Mouse (Mus musculus): Measurements from ENCODE around the gene Hist1h4a. TPM values are rescaled to one million over a fixed set of nuclear protein-coding genes. Genes with fewer than 3 reads are reported as not detected.
"Not testable (repeated sequence)": the region's sequence is repeated elsewhere in the genome, so short reads cannot be mapped to it uniquely, and the experiment has no call there.

Hist1h4a gene
- polyA plus RNA-seq, 1 experiment from 2014 or later = not detected

DNA sequence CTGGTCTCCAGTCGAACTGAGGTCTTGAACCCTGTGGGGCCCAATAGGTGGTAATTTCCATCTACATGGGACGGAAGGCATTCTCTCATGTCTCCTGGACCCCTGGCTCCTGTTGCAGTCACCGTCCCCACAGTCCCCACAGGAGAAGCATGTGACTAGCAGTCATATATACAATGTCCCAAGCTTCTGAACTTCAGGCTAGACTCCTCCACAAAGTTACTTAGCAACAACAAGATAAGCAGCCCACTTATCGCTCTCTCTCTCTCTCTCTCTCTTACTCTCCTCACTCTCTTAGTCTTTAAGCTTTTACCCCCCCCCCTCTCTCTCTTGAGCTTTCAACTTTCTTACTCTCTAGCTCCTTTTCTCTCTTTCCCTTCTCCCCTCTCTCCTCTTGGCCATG lies 36.8 kb downstream of the Hist1h4a start:
- H3K4me1 ChIP-seq (ENCODE audit: control insufficient read depth, insufficient read depth, low read length) = no peaks in the 10 kb centered on the region
- WGBS = 84% methylated on average over 4 of the region's 4 CpGs
- no peak overlapping the region for H3K4me2 ChIP-seq (ENCODE audit: low read depth, low read length)
- DNase-seq (ENCODE audit: low spot score) = no peak
- no peaks in the 10 kb centered on the region for H3K27me3 ChIP-seq (ENCODE audit: control insufficient read depth, insufficient read depth, low read length)
- H3K9ac ChIP-seq (replicated peaks; ENCODE audit: low read length) = no peak overlapping the region
- H3K27ac ChIP-seq (replicated peaks; ENCODE audit: low read depth, low read length) = no peak overlapping the region
- no peak overlapping the region for H3K4me3 ChIP-seq (ENCODE audit: low read depth, low read length)
- no peaks in the 10 kb centered on the region for H3K9me3 ChIP-seq (replicated peaks; ENCODE audit: control insufficient read depth, low read length)
- no peaks in the 10 kb centered on the region for H3K36me3 ChIP-seq (replicated peaks; ENCODE audit: control insufficient read depth, insufficient read depth, low read depth, low read length)
- no peak for ATAC-seq (replicated peaks; ENCODE audit: insufficient number of reproducible peaks, low FRiP score, low TSS enrichment, low read depth)

DNA sequence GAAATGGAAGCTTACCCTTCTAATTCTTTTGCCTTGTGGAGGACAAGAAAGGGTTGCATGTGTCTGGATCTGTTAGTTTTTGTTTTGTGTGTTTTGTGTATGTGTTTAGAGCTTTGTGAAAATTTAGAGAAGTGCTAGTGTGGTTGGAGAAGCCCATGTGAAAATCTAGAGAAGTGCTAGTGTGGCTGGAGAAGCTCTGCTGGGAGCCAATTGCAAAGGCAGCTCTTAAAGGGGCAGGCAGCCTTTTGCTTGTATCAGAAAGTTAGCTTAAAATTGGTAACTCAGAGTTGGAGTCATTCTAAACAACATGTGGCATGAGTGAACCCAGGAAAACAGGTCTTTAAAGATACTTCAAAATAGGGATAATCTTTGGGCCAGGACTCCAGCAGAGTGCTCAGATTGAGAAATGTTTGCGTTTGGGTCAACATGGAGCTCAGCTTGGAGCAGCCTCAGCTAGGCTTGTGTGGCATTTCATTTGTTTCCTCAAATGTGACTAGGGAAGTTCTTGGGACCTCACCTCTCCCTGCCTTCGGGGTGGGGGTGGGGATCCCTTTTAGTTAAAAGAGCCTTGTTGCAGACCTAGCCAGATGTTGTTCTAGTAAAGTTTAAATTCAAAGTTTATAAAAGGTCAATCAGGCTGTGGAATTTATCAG lies 43.3 kb downstream of the Hist1h4a start:
- H3K9ac ChIP-seq (replicated peaks; ENCODE audit: low read length); H3K27ac ChIP-seq (replicated peaks; ENCODE audit: low read depth, low read length); H3K4me1 ChIP-seq (ENCODE audit: control insufficient read depth, insufficient read depth, low read length); H3K4me2 ChIP-seq (ENCODE audit: low read depth, low read length); H3K36me3 ChIP-seq (replicated peaks; ENCODE audit: control insufficient read depth, insufficient read depth, low read depth, low read length); H3K9me3 ChIP-seq (replicated peaks; ENCODE audit: control insufficient read depth, low read length); H3K4me3 ChIP-seq (ENCODE audit: low read depth, low read length); H3K27me3 ChIP-seq (ENCODE audit: control insufficient read depth, insufficient read depth, low read length); ATAC-seq (replicated peaks; ENCODE audit: insufficient number of reproducible peaks, low FRiP score, low TSS enrichment, low read depth); DNase-seq (ENCODE audit: low spot score): not testable (repeated sequence)
- WGBS = 8% methylated on average over 2 of the region's 2 CpGs

GRCm38 (mm10) chr13:23717176-23717575 lies 43.9 kb downstream of the Hist1h4a start:
- no peak overlapping the region for H3K4me2 ChIP-seq (ENCODE audit: low read depth, low read length)
- no peaks in the 10 kb centered on the region for H3K36me3 ChIP-seq (replicated peaks; ENCODE audit: control insufficient read depth, insufficient read depth, low read depth, low read length)
- ATAC-seq (replicated peaks; ENCODE audit: insufficient number of reproducible peaks, low FRiP score, low TSS enrichment, low read depth) (no peak), DNase-seq (ENCODE audit: low spot score) (no peak)
- H3K9me3 ChIP-seq (replicated peaks; ENCODE audit: control insufficient read depth, low read length) = no peaks in the 10 kb centered on the region
- H3K27me3 ChIP-seq (ENCODE audit: control insufficient read depth, insufficient read depth, low read length) = no peaks in the 10 kb centered on the region
- no peaks in the 10 kb centered on the region for H3K4me1 ChIP-seq (ENCODE audit: control insufficient read depth, insufficient read depth, low read length)
- WGBS = 57% methylated on average over 11 of the region's 11 CpGs
- no peak overlapping the region for H3K9ac ChIP-seq (replicated peaks; ENCODE audit: low read length)
- H3K4me3 ChIP-seq (ENCODE audit: low read depth, low read length) = no peak overlapping the region
- no peak overlapping the region for H3K27ac ChIP-seq (replicated peaks; ENCODE audit: low read depth, low read length)

DNA sequence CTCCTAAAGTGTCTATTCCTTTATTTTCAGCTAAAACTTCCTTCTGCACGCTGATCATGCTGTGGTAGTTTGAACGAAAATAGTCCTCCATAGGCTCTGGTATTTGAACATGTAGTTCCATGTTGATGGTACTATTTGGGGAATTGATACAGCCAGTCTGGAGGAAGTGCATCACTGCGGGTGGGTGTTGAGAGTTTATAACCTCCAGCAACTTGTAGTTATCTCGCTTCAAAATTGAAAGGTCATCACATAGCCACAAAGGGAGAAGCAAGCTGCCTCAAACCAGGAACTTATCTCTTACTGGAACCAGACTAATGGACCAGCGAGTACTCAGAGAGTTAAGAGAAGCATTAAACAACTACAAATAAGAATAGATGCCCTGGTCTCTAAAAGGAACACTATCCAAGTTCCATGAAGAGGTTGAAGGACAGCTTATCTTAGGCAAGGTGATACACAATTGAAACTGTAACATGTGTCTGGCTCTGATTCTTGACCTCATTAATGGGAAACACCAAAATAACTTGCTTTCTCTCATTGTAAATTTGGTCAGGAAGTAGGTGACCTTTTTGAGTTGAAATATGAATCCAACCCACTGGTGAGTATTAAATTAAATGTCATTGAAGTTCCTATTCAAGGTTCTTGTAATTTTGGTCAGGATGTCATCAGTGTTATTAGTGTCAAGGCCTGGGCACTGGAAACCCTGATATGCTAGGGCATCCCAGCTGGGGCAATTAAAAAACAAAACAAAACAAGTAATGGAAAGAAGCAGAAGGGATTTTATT lies 44.6 kb downstream of the Hist1h4a start:
- WGBS = 85% methylated on average over 5 of the region's 5 CpGs
- H3K27me3 ChIP-seq (ENCODE audit: control insufficient read depth, insufficient read depth, low read length) = no peaks in the 10 kb centered on the region
- H3K9ac ChIP-seq (replicated peaks; ENCODE audit: low read length) = no peak overlapping the region
- DNase-seq (ENCODE audit: low spot score) (no peak), ATAC-seq (replicated peaks; ENCODE audit: insufficient number of reproducible peaks, low FRiP score, low TSS enrichment, low read depth) (no peak)
- no peak overlapping the region for H3K4me2 ChIP-seq (ENCODE audit: low read depth, low read length)
- H3K4me1 ChIP-seq (ENCODE audit: control insufficient read depth, insufficient read depth, low read length) = no peaks in the 10 kb centered on the region
- H3K36me3 ChIP-seq (replicated peaks; ENCODE audit: control insufficient read depth, insufficient read depth, low read depth, low read length) = no peaks in the 10 kb centered on the region
- no peaks in the 10 kb centered on the region for H3K9me3 ChIP-seq (replicated peaks; ENCODE audit: control insufficient read depth, low read length)
- H3K4me3 ChIP-seq (ENCODE audit: low read depth, low read length) = no peak overlapping the region
- no peak overlapping the region for H3K27ac ChIP-seq (replicated peaks; ENCODE audit: low read depth, low read length)

Small RNA genes lying within 50 kb of the gene (microRNA-seq; reads per million reads assigned to microRNA genes)
- not detected for gene Gm44314 (ENCODE audit: borderline number of aligned reads)
- gene Gm44484 (ENCODE audit: borderline number of aligned reads) = not detected

Other genes starting within 250 kb of the Hist1h4a start
- gene Hist1h4h, start 230.2 kb downstream of the Hist1h4a start, polyA plus RNA-seq (2014; fragmentation: Nextera tagmentation; extraction: Ambion mirVana) = 3.5 and 5.0 TPM in 2 replicates
- gene Hist1h2af, start 227.3 kb downstream of the Hist1h4a start, polyA plus RNA-seq (2014; fragmentation: Nextera tagmentation; extraction: Ambion mirVana) = 7.8 and 7.9 TPM in 2 replicates
- gene Hist1h3g, start 225.8 kb downstream of the Hist1h4a start, polyA plus RNA-seq (2014; fragmentation: Nextera tagmentation; extraction: Ambion mirVana) = 6.1 and 7.8 TPM in 2 replicates
- 0.67 and 1.3 TPM in 2 replicates for gene Hist1h2bh, start 217.8 kb downstream of the Hist1h4a start, polyA plus RNA-seq (2014; fragmentation: Nextera tagmentation; extraction: Ambion mirVana)
- gene Hist1h3f, start 217.2 kb downstream of the Hist1h4a start, polyA plus RNA-seq (2014; fragmentation: Nextera tagmentation; extraction: Ambion mirVana) = 1.2 and 1.5 TPM in 2 replicates
- 1.3 TPM in 1 of 2 replicates, not detected in the other for gene Hist1h4f, start 209.6 kb downstream of the Hist1h4a start, polyA plus RNA-seq (2014; fragmentation: Nextera tagmentation; extraction: Ambion mirVana)
- 0.53 and 0.71 TPM in 2 replicates for gene Hist1h1d, start 208.0 kb downstream of the Hist1h4a start, polyA plus RNA-seq (2014; fragmentation: Nextera tagmentation; extraction: Ambion mirVana)
- 9.0 and 12.1 TPM in 2 replicates for gene Hist1h3e, start 198.9 kb downstream of the Hist1h4a start, polyA plus RNA-seq (2014; fragmentation: Nextera tagmentation; extraction: Ambion mirVana)
- gene Hist1h2ae, start 190.0 kb downstream of the Hist1h4a start, polyA plus RNA-seq (2014; fragmentation: Nextera tagmentation; extraction: Ambion mirVana) = 78.4 and 99.4 TPM in 2 replicates
- 8.4 and 8.6 TPM in 2 replicates for gene Hist1h2bg, start 189.8 kb downstream of the Hist1h4a start, polyA plus RNA-seq (2014; fragmentation: Nextera tagmentation; extraction: Ambion mirVana)
- gene Hist1h2bf, start 187.0 kb downstream of the Hist1h4a start, polyA plus RNA-seq (2014; fragmentation: Nextera tagmentation; extraction: Ambion mirVana) = 4.1 and 4.9 TPM in 2 replicates
- 2.1 and 3.8 TPM in 2 replicates for gene Hist1h2ad, start 186.8 kb downstream of the Hist1h4a start, polyA plus RNA-seq (2014; fragmentation: Nextera tagmentation; extraction: Ambion mirVana)
- gene Hist1h3d, start 185.5 kb downstream of the Hist1h4a start, polyA plus RNA-seq (2014; fragmentation: Nextera tagmentation; extraction: Ambion mirVana) = 10.2 and 11.3 TPM in 2 replicates
- 115 and 122 TPM in 2 replicates for gene Hist1h4d, start 179.6 kb downstream of the Hist1h4a start, polyA plus RNA-seq (2014; fragmentation: Nextera tagmentation; extraction: Ambion mirVana)
- 2.1 and 3.1 TPM in 2 replicates for gene Hist1h2be, start 140.1 kb downstream of the Hist1h4a start, polyA plus RNA-seq (2014; fragmentation: Nextera tagmentation; extraction: Ambion mirVana)
- 23.0 and 24.4 TPM in 2 replicates for gene Hist1h1e, start 138.7 kb downstream of the Hist1h4a start, polyA plus RNA-seq (2014; fragmentation: Nextera tagmentation; extraction: Ambion mirVana)
- 1.4 and 2.2 TPM in 2 replicates for gene Hist1h2ac, start 77.3 kb downstream of the Hist1h4a start, polyA plus RNA-seq (2014; fragmentation: Nextera tagmentation; extraction: Ambion mirVana)
- gene Hist1h2bc, start 77.0 kb downstream of the Hist1h4a start, polyA plus RNA-seq (2014; fragmentation: Nextera tagmentation; extraction: Ambion mirVana) = 25.1 and 27.3 TPM in 2 replicates
- not detected in 2 replicates for gene Hist1h1t, start 65.4 kb downstream of the Hist1h4a start, polyA plus RNA-seq (2014; fragmentation: Nextera tagmentation; extraction: Ambion mirVana)
- 6.1 TPM in 2 replicates for gene Hist1h4c, start 62.8 kb downstream of the Hist1h4a start, polyA plus RNA-seq (2014; fragmentation: Nextera tagmentation; extraction: Ambion mirVana)
- 4.3 and 4.6 TPM in 2 replicates for gene Hfe, start 50.4 kb downstream of the Hist1h4a start, polyA plus RNA-seq (2014; fragmentation: Nextera tagmentation; extraction: Ambion mirVana)
- gene Hist1h1c, start 22.4 kb downstream of the Hist1h4a start, polyA plus RNA-seq (2014; fragmentation: Nextera tagmentation; extraction: Ambion mirVana) = 18.8 and 19.7 TPM in 2 replicates
- gene Hist1h3c, start 15.6 kb downstream of the Hist1h4a start, polyA plus RNA-seq (2014; fragmentation: Nextera tagmentation; extraction: Ambion mirVana) = 15.5 and 18.1 TPM in 2 replicates
- gene Hist1h2bb, start 14.5 kb downstream of the Hist1h4a start, polyA plus RNA-seq (2014; fragmentation: Nextera tagmentation; extraction: Ambion mirVana) = 2.6 and 2.9 TPM in 2 replicates
- 48.1 and 54.7 TPM in 2 replicates for gene Hist1h2ab, start 10.1 kb downstream of the Hist1h4a start, polyA plus RNA-seq (2014; fragmentation: Nextera tagmentation; extraction: Ambion mirVana)
- 8.3 and 10.5 TPM in 2 replicates for gene Hist1h3b, start 9.0 kb downstream of the Hist1h4a start, polyA plus RNA-seq (2014; fragmentation: Nextera tagmentation; extraction: Ambion mirVana)
- 7.4 and 10.1 TPM in 2 replicates for gene Hist1h4b, start 4.2 kb downstream of the Hist1h4a start, polyA plus RNA-seq (2014; fragmentation: Nextera tagmentation; extraction: Ambion mirVana)
- gene Hist1h3a, start 1.2 kb upstream of the Hist1h4a start, polyA plus RNA-seq (2014; fragmentation: Nextera tagmentation; extraction: Ambion mirVana) = 4.0 and 4.3 TPM in 2 replicates
- gene Hist1h1a, start 2.4 kb upstream of the Hist1h4a start, polyA plus RNA-seq (2014; fragmentation: Nextera tagmentation; extraction: Ambion mirVana) = 4.5 and 5.0 TPM in 2 replicates
- gene Trim38, start 8.7 kb upstream of the Hist1h4a start, polyA plus RNA-seq (2014; fragmentation: Nextera tagmentation; extraction: Ambion mirVana) = 0.18 TPM in 1 of 2 replicates, not detected in the other
- not detected in 2 replicates for gene Slc17a2, start 45.8 kb upstream of the Hist1h4a start, polyA plus RNA-seq (2014; fragmentation: Nextera tagmentation; extraction: Ambion mirVana)
- not detected in 2 replicates for gene Slc17a3, start 78.2 kb upstream of the Hist1h4a start, polyA plus RNA-seq (2014; fragmentation: Nextera tagmentation; extraction: Ambion mirVana)
- not detected in 2 replicates for gene Slc17a1, start 106.5 kb upstream of the Hist1h4a start, polyA plus RNA-seq (2014; fragmentation: Nextera tagmentation; extraction: Ambion mirVana)
- not detected in 2 replicates for gene Slc17a4, start 153.8 kb upstream of the Hist1h4a start, polyA plus RNA-seq (2014; fragmentation: Nextera tagmentation; extraction: Ambion mirVana)
- not detected in 2 replicates for gene Hist1h2ba, start 172.9 kb upstream of the Hist1h4a start, polyA plus RNA-seq (2014; fragmentation: Nextera tagmentation; extraction: Ambion mirVana)
- not detected in 2 replicates for gene Hist1h2aa, start 173.2 kb upstream of the Hist1h4a start, polyA plus RNA-seq (2014; fragmentation: Nextera tagmentation; extraction: Ambion mirVana)
- 0.14 TPM in 1 of 2 replicates, not detected in the other for gene Scgn, start 230.0 kb upstream of the Hist1h4a start, polyA plus RNA-seq (2014; fragmentation: Nextera tagmentation; extraction: Ambion mirVana)

Data from embryonic facial prominence, embryonic 11.5 days (tissue).